Mouse (Mus musculus): ENCODE measurements around the gene Prpf3. TPM values are rescaled to one million over a fixed set of nuclear protein-coding genes. Genes with fewer than 3 reads are reported as not detected.
"Not testable (repeated sequence)": the region's sequence is repeated elsewhere in the genome, so short reads cannot be mapped to it uniquely, and the experiment has no call there.

Prpf3 gene
- total and polyA plus RNA-seq, 2 experiments from 2014 or later, result 14.3 to 24.9 TPM

DNA sequence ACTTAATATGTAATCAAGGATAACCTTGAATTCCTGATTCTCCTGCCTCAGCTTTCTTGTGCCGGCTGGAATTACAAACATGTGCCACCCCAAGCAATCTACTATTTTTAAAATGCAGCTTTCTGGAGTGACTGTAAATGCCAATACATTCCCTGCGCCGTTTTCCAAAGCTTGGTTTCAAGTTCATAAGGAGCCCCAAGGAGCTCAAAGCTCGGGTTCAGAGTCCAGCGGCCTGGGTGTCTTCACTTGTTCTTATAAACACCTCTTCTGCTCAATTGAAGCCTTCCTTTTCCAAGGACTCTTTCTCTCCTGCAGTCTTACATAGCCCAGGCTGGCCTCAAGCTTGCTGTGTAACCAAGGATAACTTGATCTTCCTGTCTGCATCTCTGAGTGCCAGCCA lies 10.4 kb upstream of the Prpf3 start:
- Histone ChIP-seq H3K36me3 (ENCODE audit: insufficient read depth) (peaks cover 23% of the 10 kb centered on the region; the same call in 1 of the 2 replicates), H3K4me1 (ENCODE audit: insufficient read depth) (peaks cover 6% of the 10 kb centered on the region; the same call in 1 of the 2 replicates), H3K4me3 (ENCODE audit: low read depth, low read length) (no peak overlapping the region), H3K9ac (no peak overlapping the region), H3K27ac (ENCODE audit: low read depth, low read length) (no peak overlapping the region), H3K9me3 (ENCODE audit: low read length) (no peaks in the 10 kb centered on the region), H3K4me2 (ENCODE audit: low read depth) (no peak overlapping the region), H3K27me3 (ENCODE audit: insufficient read depth, low read length) (no peaks in the 10 kb centered on the region)
- 88% methylated on average over 5 of the region's 5 CpGs for WGBS
- TF ChIP-seq CTCF (IDR thresholded peaks at IDR 0.05; ENCODE audit: low read depth), result no peak
- DNase-seq (no peak), ATAC-seq (no peak)

- no peaks in the 10 kb centered on the region for H3K27me3 ChIP-seq (ENCODE audit: insufficient read depth, low read length)
- no peak for TF ChIP-seq CTCF (IDR thresholded peaks at IDR 0.05; ENCODE audit: low read depth)
- 96% methylated on average over 20 of the region's 20 CpGs for WGBS
- no peak for ATAC-seq
- peaks cover 23% of the 10 kb centered on the region; the same call in 1 of the 2 replicates for H3K36me3 ChIP-seq (ENCODE audit: insufficient read depth)
- H3K9ac ChIP-seq, result no peak overlapping the region
- H3K4me3 ChIP-seq (ENCODE audit: low read depth, low read length), result no peak overlapping the region
- H3K27ac ChIP-seq (ENCODE audit: low read depth, low read length), result no peak overlapping the region
- H3K9me3 ChIP-seq (ENCODE audit: low read length), result no peaks in the 10 kb centered on the region
- DNase-seq, result no peak
- H3K4me1 ChIP-seq (ENCODE audit: insufficient read depth), result peaks cover 2% of the 10 kb centered on the region; the same call in 1 of the 2 replicates
- H3K4me2 ChIP-seq (ENCODE audit: low read depth), result no peak overlapping the region
Observed at GRCm38 (mm10) chr3:95865571-95865970, 9.9 kb upstream of the Prpf3 start.

- Histone ChIP-seq H3K36me3 (ENCODE audit: insufficient read depth) (peaks cover 23% of the 10 kb centered on the region; the same call in 1 of the 2 replicates), H3K4me2 (ENCODE audit: low read depth) (no peak overlapping the region), H3K4me3 (ENCODE audit: low read depth, low read length) (no peak overlapping the region), H3K9ac (no peak overlapping the region), H3K27ac (ENCODE audit: low read depth, low read length) (no peak overlapping the region), H3K27me3 (ENCODE audit: insufficient read depth, low read length) (no peaks in the 10 kb centered on the region), H3K4me1 (ENCODE audit: insufficient read depth) (no peaks in the 10 kb centered on the region), H3K9me3 (ENCODE audit: low read length) (no peaks in the 10 kb centered on the region)
- TF ChIP-seq CTCF (IDR thresholded peaks at IDR 0.05; ENCODE audit: low read depth), result no peak
- 87% methylated on average over 5 of the region's 5 CpGs for WGBS
- DNase-seq (no peak), ATAC-seq (no peak)
Observed at GRCm38 (mm10) chr3:95865050-95865449, 9.4 kb upstream of the Prpf3 start.

GRCm38 (mm10) chr3:95863578-95863977 lies 7.9 kb upstream of the Prpf3 start:
- no peak overlapping the region for H3K9ac ChIP-seq
- no peak overlapping the region for H3K4me2 ChIP-seq (ENCODE audit: low read depth)
- H3K4me1 ChIP-seq (ENCODE audit: insufficient read depth), result no peaks in the 10 kb centered on the region
- no peaks in the 10 kb centered on the region for H3K9me3 ChIP-seq (ENCODE audit: low read length)
- no peak overlapping the region for H3K4me3 ChIP-seq (ENCODE audit: low read depth, low read length)
- H3K27me3 ChIP-seq (ENCODE audit: insufficient read depth, low read length), result no peaks in the 10 kb centered on the region
- no peak for TF ChIP-seq CTCF (IDR thresholded peaks at IDR 0.05; ENCODE audit: low read depth)
- WGBS, result 85% methylated on average over 7 of the region's 7 CpGs
- no peak overlapping the region for H3K27ac ChIP-seq (ENCODE audit: low read depth, low read length)
- DNase-seq, result no peak
- no peak for ATAC-seq
- H3K36me3 ChIP-seq (ENCODE audit: insufficient read depth), result peaks cover 18% of the 10 kb centered on the region; the same call in 1 of the 2 replicates

- Histone ChIP-seq H3K4me2 (ENCODE audit: low read depth) (no peak overlapping the region), H3K27ac (ENCODE audit: low read depth, low read length) (no peak overlapping the region), H3K36me3 (ENCODE audit: insufficient read depth) (peaks cover 14% of the 10 kb centered on the region; the same call in 1 of the 2 replicates), H3K9me3 (ENCODE audit: low read length) (no peaks in the 10 kb centered on the region), H3K4me3 (ENCODE audit: low read depth, low read length) (no peak overlapping the region), H3K9ac (no peak overlapping the region), H3K27me3 (ENCODE audit: insufficient read depth, low read length) (no peaks in the 10 kb centered on the region), H3K4me1 (ENCODE audit: insufficient read depth) (no peaks in the 10 kb centered on the region)
- peak; percentile 81 for DNase-seq
- WGBS, result 28% methylated on average over 2 of the region's 2 CpGs
- TF ChIP-seq CTCF (IDR thresholded peaks at IDR 0.05; ENCODE audit: low read depth), result peak; percentile 81
- peak; percentile 83 for ATAC-seq
Observed at GRCm38 (mm10) chr3:95861796-95862195, 6.1 kb upstream of the Prpf3 start.

DNA sequence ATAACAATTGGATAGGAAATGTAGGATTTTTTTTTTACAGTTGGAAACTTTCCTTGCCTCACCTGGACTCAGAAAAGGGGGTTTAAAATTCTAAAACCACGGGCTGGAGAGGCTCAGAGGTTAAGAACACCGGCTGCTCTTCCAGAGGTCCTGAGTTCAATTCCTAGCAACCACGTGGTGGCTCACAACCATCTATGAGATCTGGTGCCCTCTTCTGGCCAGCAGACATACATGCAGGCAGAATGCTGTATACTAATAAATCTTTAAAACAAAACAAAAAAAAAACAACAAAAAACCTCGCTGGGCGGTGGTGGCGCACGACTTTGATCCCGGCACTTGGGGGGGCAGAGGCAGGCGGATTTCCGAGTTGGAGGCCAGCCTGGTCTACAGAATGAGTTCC lies 5.5 kb upstream of the Prpf3 start:
- no peak for DNase-seq
- no peak overlapping the region for H3K9ac ChIP-seq
- 79% methylated on average over 10 of the region's 10 CpGs for WGBS

GRCm38 (mm10) chr3:95860323-95860722 lies 4.6 kb upstream of the Prpf3 start:
- no peak for DNase-seq
- no peaks in the 10 kb centered on the region for H3K27me3 ChIP-seq (ENCODE audit: insufficient read depth, low read length)
- no peak overlapping the region for H3K4me3 ChIP-seq (ENCODE audit: low read depth, low read length)
- no peaks in the 10 kb centered on the region for H3K9me3 ChIP-seq (ENCODE audit: low read length)
- H3K27ac ChIP-seq (ENCODE audit: low read depth, low read length), result no peak overlapping the region
- H3K4me1 ChIP-seq (ENCODE audit: insufficient read depth), result no peaks in the 10 kb centered on the region
- no peak overlapping the region for H3K4me2 ChIP-seq (ENCODE audit: low read depth)
- H3K36me3 ChIP-seq (ENCODE audit: insufficient read depth), result peaks cover 14% of the 10 kb centered on the region; the same call in 1 of the 2 replicates
- WGBS, result 86% methylated on average over 3 of the region's 3 CpGs
- no peak overlapping the region for H3K9ac ChIP-seq
- no peak for ATAC-seq
- TF ChIP-seq CTCF (IDR thresholded peaks at IDR 0.05; ENCODE audit: low read depth), result peak; percentile 22; the same call in 1 of the 2 replicates

More for the DNA sequence above, 5.5 kb upstream of the Prpf3 start:
- peak; percentile 36; the same call in 1 of the 2 replicates for TF ChIP-seq CTCF (IDR thresholded peaks at IDR 0.05; ENCODE audit: low read depth)
- Histone ChIP-seq H3K36me3 (ENCODE audit: insufficient read depth) (peaks cover 14% of the 10 kb centered on the region; the same call in 1 of the 2 replicates), H3K4me2 (ENCODE audit: low read depth) (no peak overlapping the region), H3K27ac (ENCODE audit: low read depth, low read length) (no peak overlapping the region), H3K9me3 (ENCODE audit: low read length) (no peaks in the 10 kb centered on the region), H3K4me1 (ENCODE audit: insufficient read depth) (no peaks in the 10 kb centered on the region), H3K27me3 (ENCODE audit: insufficient read depth, low read length) (no peaks in the 10 kb centered on the region), H3K4me3 (ENCODE audit: low read depth, low read length) (no peak overlapping the region)
- no peak for ATAC-seq

DNA sequence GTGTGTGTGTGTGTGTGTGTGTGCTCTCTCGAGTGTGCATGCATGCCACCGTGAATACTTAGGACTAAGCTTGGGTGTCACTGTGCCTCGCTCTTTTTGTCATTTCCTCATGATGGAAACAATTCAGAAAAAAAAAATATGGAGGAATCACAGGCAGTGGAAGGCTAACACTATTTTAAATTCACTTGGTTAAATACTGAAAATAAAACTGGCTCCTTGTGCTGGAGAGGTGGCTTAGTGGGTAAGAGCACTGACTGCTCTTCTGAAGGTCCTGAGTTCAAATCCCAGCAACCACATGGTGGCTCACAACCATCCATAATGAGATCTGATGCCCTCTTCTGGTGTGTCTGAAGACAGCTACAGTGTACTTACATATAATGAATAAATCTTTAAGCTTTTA lies 2.6 kb upstream of the Prpf3 start:
- not testable (repeated sequence) for DNase-seq; H3K4me3 ChIP-seq (ENCODE audit: low read depth, low read length); H3K36me3 ChIP-seq (ENCODE audit: insufficient read depth); H3K27ac ChIP-seq (ENCODE audit: low read depth, low read length); H3K9me3 ChIP-seq (ENCODE audit: low read length); H3K4me2 ChIP-seq (ENCODE audit: low read depth); H3K4me1 ChIP-seq (ENCODE audit: insufficient read depth); H3K9ac ChIP-seq; H3K27me3 ChIP-seq (ENCODE audit: insufficient read depth, low read length); ATAC-seq
- WGBS, result 83% methylated on average over 3 of the region's 3 CpGs

GRCm38 (mm10) chr3:95857050-95857449 lies 1.4 kb upstream of the Prpf3 start:
- not testable (repeated sequence) for DNase-seq, ATAC-seq
- WGBS, result 92% methylated on average over 1 of the region's 1 CpGs

More at GRCm38 (mm10) chr3:95857050-95857449, 1.4 kb upstream of the Prpf3 start:
- not testable (repeated sequence) for H3K27ac ChIP-seq (ENCODE audit: low read depth, low read length); H3K4me3 ChIP-seq (ENCODE audit: low read depth, low read length); H3K36me3 ChIP-seq (ENCODE audit: insufficient read depth); H3K4me1 ChIP-seq (ENCODE audit: insufficient read depth); H3K9ac ChIP-seq; H3K9me3 ChIP-seq (ENCODE audit: low read length); H3K4me2 ChIP-seq (ENCODE audit: low read depth); H3K27me3 ChIP-seq (ENCODE audit: insufficient read depth, low read length)

Data from forebrain, postnatal 0 days (tissue).